Mouse (Mus musculus) bone marrow, adult 2 months (tissue): ENCODE results near the gene Bmp4. TPM values are rescaled to one million over a fixed set of nuclear protein-coding genes. Genes with fewer than 3 reads are reported as not detected.

Source experiments
- H3K27ac ChIP-seq: fragments of 200-500 bp; 2 replicates; pipeline ENCODE4 v1.5.1; 2012; ENCODE audit warnings: low read depth, mild to moderate bottlenecking, control low read depth, inconsistent platforms, low read length; ENCODE audit not compliant: control insufficient read depth, poor library complexity, insufficient read depth
- H3K4me1 ChIP-seq: fragments of 200-500 bp; 2 replicates; pipeline ENCODE4 v1.6.1; 2011; ENCODE audit warnings: low read length; ENCODE audit not compliant: control insufficient read depth, insufficient read depth
- H3K4me3 ChIP-seq: fragments of 200-500 bp; replicated peaks from 2 replicates; pipeline ENCODE3; 2011; ENCODE audit warnings: mild to moderate bottlenecking, low read depth, low read length, control low read depth; ENCODE audit not compliant: control insufficient read depth
- CTCF ChIP-seq: fragments of 200-500 bp; IDR thresholded peaks from 2 replicates; pipeline ENCODE4 v1.5.1; 2011; ENCODE audit warnings: low read length, control low read depth; ENCODE audit not compliant: control insufficient read depth, insufficient read depth
- POLR2A ChIP-seq: fragments of 200-500 bp; IDR thresholded peaks from 2 replicates; pipeline ENCODE4 v1.6.1; 2011; ENCODE audit warnings: low read depth, mild to moderate bottlenecking, control low read depth, low read length, borderline replicate concordance; ENCODE audit not compliant: control insufficient read depth
- WGBS: fragments of 180-500 bp; shearing (Covaris S2); methylation state at CpG from one replicate; pipeline ENCODE4 v1.1.7; 2018; 5-methylcytosine and 5-hydroxymethylcytosine counted together
- polyA plus RNA-seq: library from polyadenylated mRNA; stranded (reverse); fragments of >200 nt; gene quantifications from 2 replicates; pipeline ENCODE4 v1.2.4, GENCODE M21; 2011; ENCODE audit warnings: low replicate concordance; ENCODE audit not compliant: missing spikeins, insufficient read depth, insufficient read length

The Bmp4 gene
- polyA plus RNA-seq, 1 experiment = 4.6 TPM

GRCm38 (mm10) chr14:46388636-46389035 is 1.8 kb downstream of the Bmp4 start:
- 2% methylated on average over 27 of the region's 27 CpGs for WGBS
- H3K4me3 ChIP-seq = no peak overlapping the region
- TF ChIP-seq CTCF (no peak), POLR2A (no peak)
- no peaks in the 10 kb centered on the region for H3K4me1 ChIP-seq
- H3K27ac ChIP-seq = no peak overlapping the region; the same call in 1 of the 2 replicates

- TF ChIP-seq POLR2A (no peak), CTCF (no peak)
- H3K27ac ChIP-seq = no peak overlapping the region; the same call in 1 of the 2 replicates
- H3K4me1 ChIP-seq = no peaks in the 10 kb centered on the region
- WGBS = 2% methylated on average over 41 of the region's 41 CpGs
- peak overlapping the region; percentile 34 for H3K4me3 ChIP-seq
Observed at GRCm38 (mm10) chr14:46387821-46388481, 2.5 kb downstream of the Bmp4 start.

- peak overlapping the region; percentile 21 for H3K4me3 ChIP-seq
- H3K27ac ChIP-seq = no peak overlapping the region
- TF ChIP-seq POLR2A = no peak
- no peak for TF ChIP-seq CTCF
- WGBS = under 1% methylated on average over 27 of the region's 27 CpGs
- no peaks in the 10 kb centered on the region for H3K4me1 ChIP-seq
Observed at GRCm38 (mm10) chr14:46387357-46387671, 3.2 kb downstream of the Bmp4 start.

- Histone ChIP-seq H3K4me1 (no peaks in the 10 kb centered on the region), H3K27ac (no peak overlapping the region), H3K4me3 (no peak overlapping the region)
- TF ChIP-seq CTCF = no peak
- WGBS = 4% methylated on average over 28 of the region's 28 CpGs
Observed at GRCm38 (mm10) chr14:46386478-46387356, 3.8 kb downstream of the Bmp4 start.

- no peak overlapping the region for H3K27ac ChIP-seq
- WGBS = 2% methylated on average over 39 of the region's 39 CpGs
- TF ChIP-seq CTCF (no peak), POLR2A (no peak)
- H3K4me1 ChIP-seq = no peaks in the 10 kb centered on the region
- H3K4me3 ChIP-seq = peak overlapping the region; percentile 22
Observed at GRCm38 (mm10) chr14:46385701-46386477, 4.6 kb downstream of the Bmp4 start.

- TF ChIP-seq POLR2A (no peak), CTCF (no peak)
- 48% methylated on average over 14 of the region's 14 CpGs for WGBS
- H3K27ac ChIP-seq = no peak overlapping the region
- no peaks in the 10 kb centered on the region for H3K4me1 ChIP-seq
- no peak overlapping the region for H3K4me3 ChIP-seq
Observed at GRCm38 (mm10) chr14:46384946-46385691, 5.3 kb downstream of the Bmp4 start.

GRCm38 (mm10) chr14:46381457-46381856 is 9.0 kb downstream of the Bmp4 start:
- Histone ChIP-seq H3K4me3 (no peak overlapping the region), H3K27ac (no peak overlapping the region), H3K4me1 (no peaks in the 10 kb centered on the region)
- TF ChIP-seq POLR2A (no peak), CTCF (no peak)
- WGBS = 66% methylated on average over 6 of the region's 6 CpGs
